8 mouse cellular contexts compared by ENCODE assay signal in genomic region chr13:46928961-46929691, GRCm38 (mm10). TPM values are rescaled to one million over a fixed set of nuclear protein-coding genes. Genes with fewer than 3 reads are reported as not detected.
DNase-seq lines count a peak whose midpoint lies in the region; ATAC-seq and TF ChIP-seq lines count a peak whose summit lies in the region.

No protein-coding gene starts in this region.

- peak overlapping the region; percentile 83 for H3K4me2 ChIP-seq in hindbrain, embryonic 11.5 days (replicated peaks; ENCODE audit: low read depth, low read length)

- peaks cover 21% of the 10 kb centered on the region for H3K4me1 ChIP-seq in cerebellum, adult 2 months (ENCODE audit: control insufficient read depth, insufficient read depth, low read length)
- H3K4me1 ChIP-seq in hindbrain, embryonic 11.5 days (replicated peaks; ENCODE audit: control insufficient read depth, insufficient read depth, low read length): no peaks in the 10 kb centered on the region; the same call in 1 of the 2 replicates

- 1% methylated on average over 60 of the region's 60 CpGs for WGBS in cerebellum, adult 2 months
- under 1% methylated on average over 53 of the region's 60 CpGs for WGBS in hindbrain, embryonic 11.5 days

- ATAC-seq in frontal cortex, adult (ENCODE audit: low TSS enrichment): peak; percentile 52
- peak; percentile 70 for ATAC-seq in hindbrain, embryonic 11.5 days (ENCODE audit: low FRiP score)
- no peak for ATAC-seq in megakaryocyte-erythroid progenitor cell, adult 5-6 weeks (replicated peaks; ENCODE audit: low FRiP score, low TSS enrichment, poor library complexity, severe bottlenecking)

- peak overlapping the region; percentile 93 for H3K4me3 ChIP-seq in cerebellum, adult 2 months (replicated peaks; ENCODE audit: insufficient read depth, low read depth, low read length)
- peak overlapping the region; percentile 59 for H3K4me3 ChIP-seq in hindbrain, embryonic 11.5 days (ENCODE audit: low read depth, low read length)

- peak; percentile 37; the same call in 1 of the 2 replicates for TF ChIP-seq POLR2A in cerebellum, adult 2 months (IDR thresholded peaks at IDR 0.05; ENCODE audit: borderline replicate concordance, insufficient read depth, low read length)

- no peaks in the 10 kb centered on the region for H3K27me3 ChIP-seq in cerebellum, adult 2 months (ENCODE audit: control insufficient read depth, insufficient read depth, low read length)
- no peaks in the 10 kb centered on the region for H3K27me3 ChIP-seq in hindbrain, embryonic 11.5 days (ENCODE audit: control insufficient read depth, insufficient read depth, low read length)

- TF ChIP-seq CTCF in cerebellum, adult 2 months (IDR thresholded peaks at IDR 0.05; ENCODE audit: borderline replicate concordance, insufficient read depth, low read depth, low read length): no peak

- DNase-seq in R1 (ENCODE audit: low read depth, low spot score): peak; percentile 86
- peak; percentile 74 to 81 for DNase-seq in cerebellum, adult 2 months
- DNase-seq in hindbrain, embryonic 11.5 days (ENCODE audit: low spot score): peak; percentile 77
- DNase-seq in layer of hippocampus, postnatal 14 days (ENCODE audit: low spot score in 2 of 2): peak; percentile 24 to 41
- DNase-seq in lung, postnatal 36 days: peak; percentile 57
- DNase-seq in right cerebral cortex, adult 2 months (ENCODE audit: low spot score in 2 of 2): peak; percentile 29 to 38

- no peaks in the 10 kb centered on the region for H3K9me3 ChIP-seq in hindbrain, embryonic 11.5 days (ENCODE audit: control insufficient read depth, low read length)

- H3K9ac ChIP-seq in hindbrain, embryonic 11.5 days (ENCODE audit: low read depth, low read length): peak overlapping the region; percentile 91

- peak overlapping the region; percentile 57 for H3K27ac ChIP-seq in cerebellum, adult 2 months (ENCODE audit: insufficient read depth, low read length)
- H3K27ac ChIP-seq in hindbrain, embryonic 11.5 days (ENCODE audit: low read depth, low read length): peak overlapping the region; percentile 98

- H3K36me3 ChIP-seq in hindbrain, embryonic 11.5 days (ENCODE audit: control insufficient read depth, insufficient read depth, low read length): no peaks in the 10 kb centered on the region

RNA-seq across cellular contexts. Expression of gene Kif13a, which starts 0.5 kb away (rescaled TPM):
- 36.5 and 38.5 TPM in 2 replicates for polyA plus RNA-seq in cerebellum, adult 2 months (2012; rRNA removed)
- polyA plus RNA-seq in hindbrain, embryonic 11.5 days (2014; fragmentation: Nextera tagmentation; extraction: Ambion mirVana): 14.5 and 17.4 TPM in 2 replicates
- 10 to 100 TPM; 23.0 to 25.8 TPM for total RNA-seq in layer of hippocampus, postnatal 14 days (2021)
- 15.0 and 21.6 TPM in 2 replicates for total RNA-seq in megakaryocyte-erythroid progenitor cell, adult 5-6 weeks (2014; fragmentation: Nextera tagmentation)
- total RNA-seq in megakaryocyte-erythroid progenitor cell, adult 5-6 weeks (2017): 24.7 and 35.3 TPM in 2 replicates

Comparison
In these comparisons a context has a peak if more than half of its experiments do, and no peak if none do; other contexts are left out.
1. DNase-seq: peak in every context shown above with its lines; median percentile 86 in R1; 78 in cerebellum, adult 2 months; 77 in hindbrain, embryonic 11.5 days; 57 in lung, postnatal 36 days; 34 in right cerebral cortex, adult 2 months; 32 in layer of hippocampus, postnatal 14 days.